Mouse (Mus musculus): Measurements from ENCODE around the gene A730046J19Rik. TPM values are rescaled to one million over a fixed set of nuclear protein-coding genes. Genes with fewer than 3 reads are reported as not detected.

Gene A730046J19Rik
- 0.69 and 0.79 TPM in 2 replicates for polyA plus RNA-seq (2014; fragmentation: Nextera tagmentation; extraction: Ambion mirVana)

DNA sequence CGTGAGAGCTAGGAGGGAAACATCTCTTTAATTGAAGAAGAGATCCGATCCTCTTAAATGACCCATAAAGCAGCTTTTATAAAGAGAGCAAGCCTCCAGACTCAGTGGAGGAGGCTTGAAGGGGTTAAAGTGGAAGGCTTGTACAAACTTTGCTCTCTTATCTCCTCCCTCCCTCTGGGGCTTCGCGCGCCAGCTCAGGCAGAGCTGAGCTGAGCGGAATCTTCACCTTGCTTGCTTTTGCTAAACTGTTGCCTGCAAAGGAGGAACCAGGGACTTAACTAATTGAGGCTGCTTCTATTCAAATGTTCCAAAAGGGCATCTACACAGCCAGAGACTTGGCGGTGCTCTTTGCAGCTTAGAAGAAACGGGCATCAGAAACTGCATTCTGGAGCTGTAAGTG, at the start of gene A730046J19Rik:
Gene A730046J19Rik, plus strand, starts transcription at position 173 of the 400 bp plus-strand sequence.
- no peak within 1 kb of the TSS for H3K27ac ChIP-seq (replicated peaks; ENCODE audit: low read depth, low read length)
- H3K9me3 ChIP-seq (ENCODE audit: control insufficient read depth, low read length): no peaks in the 10 kb centered on the region
- ATAC-seq (ENCODE audit: low read depth): no peak
- WGBS: 23% methylated on average over 8 of the region's 8 CpGs
- H3K4me3 ChIP-seq (ENCODE audit: low read depth, low read length): peak within 1 kb of the TSS; percentile 17; the same call in 1 of the 2 replicates
- H3K27me3 ChIP-seq (replicated peaks; ENCODE audit: control insufficient read depth, insufficient read depth, low read length): peaks cover 6% of the 10 kb centered on the region; the same call in 1 of the 2 replicates
- no peak within 1 kb of the TSS for H3K9ac ChIP-seq (ENCODE audit: low read depth, low read length)
- H3K4me1 ChIP-seq (ENCODE audit: control insufficient read depth, insufficient read depth, low read length): no peaks in the 10 kb centered on the region
- no peak for DNase-seq (ENCODE audit: low spot score)
- H3K36me3 ChIP-seq (ENCODE audit: control insufficient read depth, insufficient read depth, low read length): no peaks in the 10 kb centered on the region
- peak within 1 kb of the TSS; percentile 44 for H3K4me2 ChIP-seq (ENCODE audit: low read depth, low read length)

DNA sequence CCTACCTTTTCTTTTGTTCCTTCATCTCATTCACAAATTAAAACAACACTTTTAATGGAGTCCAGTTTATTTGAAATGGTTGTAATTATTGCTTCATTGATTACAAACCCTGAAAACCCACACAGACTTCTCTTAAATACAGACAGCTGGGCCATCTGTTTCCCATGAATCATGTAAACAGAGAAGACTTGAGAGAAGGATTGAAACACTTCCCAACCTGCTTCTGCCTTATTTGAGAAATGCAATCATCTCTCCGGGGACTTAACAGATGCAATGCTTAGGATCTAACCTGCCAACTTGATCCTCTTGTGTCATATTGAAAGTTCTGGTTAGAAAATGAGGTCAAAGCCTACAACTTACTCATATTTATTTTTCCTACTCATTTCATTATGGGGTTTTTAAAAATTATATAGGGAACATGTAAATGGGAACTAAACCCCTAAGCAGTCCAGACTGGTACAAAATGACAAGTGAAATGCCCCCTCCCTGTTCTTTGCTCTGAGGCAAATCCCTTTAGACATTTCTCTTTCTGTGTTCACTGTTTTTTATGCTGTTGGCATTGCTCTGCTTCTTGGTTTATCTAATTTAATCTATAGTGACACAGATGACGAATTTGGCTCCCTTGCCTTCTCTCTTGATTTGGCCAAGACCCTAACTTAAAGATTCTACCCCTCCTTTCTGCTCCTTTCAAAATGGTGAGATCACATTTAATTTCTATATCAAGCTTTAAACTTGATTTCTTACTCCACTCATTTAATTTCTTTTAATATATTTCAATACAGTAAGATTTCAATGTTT, 48.7 kb upstream of the A730046J19Rik start:
- WGBS: 36% methylated on average over 2 of the region's 2 CpGs
- Histone ChIP-seq H3K4me2 (ENCODE audit: low read depth, low read length) (no peak overlapping the region), H3K9ac (ENCODE audit: low read depth, low read length) (no peak overlapping the region), H3K9me3 (ENCODE audit: control insufficient read depth, low read length) (no peaks in the 10 kb centered on the region), H3K4me3 (ENCODE audit: low read depth, low read length) (no peak overlapping the region), H3K27ac (replicated peaks; ENCODE audit: low read depth, low read length) (no peak overlapping the region), H3K27me3 (replicated peaks; ENCODE audit: control insufficient read depth, insufficient read depth, low read length) (peaks cover 8% of the 10 kb centered on the region; the same call in 1 of the 2 replicates), H3K36me3 (ENCODE audit: control insufficient read depth, insufficient read depth, low read length) (no peaks in the 10 kb centered on the region), H3K4me1 (ENCODE audit: control insufficient read depth, insufficient read depth, low read length) (no peaks in the 10 kb centered on the region)
- DNase-seq (ENCODE audit: low spot score) (peak; percentile 87), ATAC-seq (ENCODE audit: low read depth) (peak; percentile 41; the same call in 1 of the 2 replicates)

DNA sequence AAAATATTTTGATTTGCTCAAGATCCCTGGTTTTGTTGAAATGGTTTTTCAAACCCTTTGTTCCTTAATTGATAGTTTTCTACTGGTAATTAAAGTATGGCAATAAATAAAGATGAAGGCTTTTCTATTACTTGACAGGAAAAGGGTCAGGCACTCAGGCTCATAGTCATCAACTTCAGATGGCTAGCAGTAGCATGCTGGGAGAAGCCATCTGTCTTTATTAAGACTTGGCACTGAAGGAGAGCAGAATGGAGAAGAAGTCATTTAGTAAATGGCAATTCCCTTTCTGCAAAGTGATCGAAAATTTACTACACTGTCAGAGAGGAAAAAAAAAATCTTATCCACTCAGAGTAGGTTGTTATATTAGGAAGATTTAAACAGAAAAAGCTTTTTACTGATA, 17.2 kb upstream of the A730046J19Rik start:
- no peaks in the 10 kb centered on the region for H3K9me3 ChIP-seq (ENCODE audit: control insufficient read depth, low read length)
- H3K27me3 ChIP-seq (replicated peaks; ENCODE audit: control insufficient read depth, insufficient read depth, low read length): no peaks in the 10 kb centered on the region; the same call in none of the 2 replicates
- DNase-seq (ENCODE audit: low spot score): no peak
- no peak overlapping the region for H3K4me3 ChIP-seq (ENCODE audit: low read depth, low read length)
- H3K4me1 ChIP-seq (ENCODE audit: control insufficient read depth, insufficient read depth, low read length): no peaks in the 10 kb centered on the region
- no peak overlapping the region for H3K27ac ChIP-seq (replicated peaks; ENCODE audit: low read depth, low read length)
- no peak overlapping the region for H3K4me2 ChIP-seq (ENCODE audit: low read depth, low read length)
- no peaks in the 10 kb centered on the region for H3K36me3 ChIP-seq (ENCODE audit: control insufficient read depth, insufficient read depth, low read length)
- 85% methylated on average over 1 of the region's 1 CpGs for WGBS
- ATAC-seq (ENCODE audit: low read depth): no peak
- no peak overlapping the region for H3K9ac ChIP-seq (ENCODE audit: low read depth, low read length)

DNA sequence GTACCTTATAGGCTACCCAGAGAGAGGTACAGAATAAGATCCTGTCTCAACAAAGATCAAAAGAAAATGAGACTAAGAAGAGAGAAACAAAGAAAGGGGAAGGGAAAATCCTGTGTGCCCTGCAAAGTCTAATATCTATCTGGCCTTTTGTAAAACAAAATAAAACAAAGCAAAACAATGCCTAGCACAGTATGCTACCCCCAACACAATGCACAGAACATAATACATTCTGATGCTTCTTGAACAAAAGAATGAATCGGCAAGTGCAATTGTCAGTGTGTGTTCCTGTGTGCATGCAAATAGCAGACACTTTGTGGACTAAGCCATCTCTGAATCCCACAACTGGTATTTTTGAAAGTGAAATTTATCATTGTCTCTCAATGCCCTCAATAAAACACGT, 3.5 kb upstream of the A730046J19Rik start:
- Histone ChIP-seq H3K27ac (replicated peaks; ENCODE audit: low read depth, low read length) (no peak overlapping the region), H3K4me3 (ENCODE audit: low read depth, low read length) (no peak overlapping the region), H3K4me1 (ENCODE audit: control insufficient read depth, insufficient read depth, low read length) (no peaks in the 10 kb centered on the region), H3K9me3 (ENCODE audit: control insufficient read depth, low read length) (no peaks in the 10 kb centered on the region), H3K9ac (ENCODE audit: low read depth, low read length) (no peak overlapping the region), H3K27me3 (replicated peaks; ENCODE audit: control insufficient read depth, insufficient read depth, low read length) (peaks cover 6% of the 10 kb centered on the region; the same call in 1 of the 2 replicates), H3K36me3 (ENCODE audit: control insufficient read depth, insufficient read depth, low read length) (no peaks in the 10 kb centered on the region), H3K4me2 (ENCODE audit: low read depth, low read length) (no peak overlapping the region)
- DNase-seq (ENCODE audit: low spot score): no peak
- no peak for ATAC-seq (ENCODE audit: low read depth)
- WGBS: 81% methylated on average over 2 of the region's 2 CpGs

DNA sequence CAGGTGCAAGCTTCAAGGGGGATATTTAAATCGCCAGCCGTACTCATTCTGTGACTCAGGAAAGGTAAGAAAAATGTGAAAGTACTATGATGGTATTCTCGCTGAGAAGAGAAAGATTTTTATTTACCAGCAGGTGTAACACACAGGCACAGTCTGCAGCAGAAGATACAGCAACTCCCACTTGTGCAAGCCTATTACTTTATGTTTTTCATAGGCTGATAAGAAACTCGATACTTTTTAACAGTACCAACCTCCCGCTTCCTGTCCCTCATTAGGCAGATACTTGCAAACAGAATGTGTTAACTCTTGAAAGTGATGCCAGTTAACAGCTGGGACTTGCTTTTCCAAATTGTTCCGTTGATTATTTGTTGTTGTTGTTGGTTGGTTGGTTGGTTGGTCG, 616 bp downstream of the A730046J19Rik start:
- no peak overlapping the region for H3K4me3 ChIP-seq (ENCODE audit: low read depth, low read length)
- peaks cover 6% of the 10 kb centered on the region; the same call in 1 of the 2 replicates for H3K27me3 ChIP-seq (replicated peaks; ENCODE audit: control insufficient read depth, insufficient read depth, low read length)
- no peak overlapping the region for H3K27ac ChIP-seq (replicated peaks; ENCODE audit: low read depth, low read length)
- 0 out of 2 replicates have a peak overlapping the region, but pooled peaks have one; percentile 44 for H3K4me2 ChIP-seq (ENCODE audit: low read depth, low read length)
- DNase-seq (ENCODE audit: low spot score) (no peak), ATAC-seq (ENCODE audit: low read depth) (no peak)
- H3K9ac ChIP-seq (ENCODE audit: low read depth, low read length): no peak overlapping the region
- H3K4me1 ChIP-seq (ENCODE audit: control insufficient read depth, insufficient read depth, low read length): no peaks in the 10 kb centered on the region
- no peaks in the 10 kb centered on the region for H3K36me3 ChIP-seq (ENCODE audit: control insufficient read depth, insufficient read depth, low read length)
- no peaks in the 10 kb centered on the region for H3K9me3 ChIP-seq (ENCODE audit: control insufficient read depth, low read length)
- 26% methylated on average over 7 of the region's 7 CpGs for WGBS

DNA sequence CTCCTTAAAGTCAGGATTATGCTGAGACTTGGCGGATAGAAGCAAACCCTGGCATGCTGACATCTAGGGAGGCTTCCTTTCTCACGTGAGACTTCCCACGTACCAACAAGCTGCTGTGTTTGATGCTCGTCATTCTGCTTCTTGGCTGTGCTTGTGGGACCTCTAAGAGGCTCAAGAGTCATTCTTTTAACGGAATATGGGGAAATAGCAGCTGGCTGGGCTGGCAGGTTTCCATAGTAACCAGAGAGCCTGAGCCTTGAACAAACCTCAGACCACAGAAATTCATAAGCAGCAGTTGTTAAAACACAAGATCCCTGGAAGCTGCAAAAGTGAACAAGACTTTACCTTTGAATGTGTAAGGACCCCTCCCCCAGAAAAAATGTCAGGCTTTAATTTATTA, 9.4 kb downstream of the A730046J19Rik start:
- Histone ChIP-seq H3K9ac (ENCODE audit: low read depth, low read length) (no peak overlapping the region), H3K27ac (replicated peaks; ENCODE audit: low read depth, low read length) (no peak overlapping the region), H3K4me3 (ENCODE audit: low read depth, low read length) (no peak overlapping the region), H3K27me3 (replicated peaks; ENCODE audit: control insufficient read depth, insufficient read depth, low read length) (no peaks in the 10 kb centered on the region), H3K4me1 (ENCODE audit: control insufficient read depth, insufficient read depth, low read length) (peaks cover 6% of the 10 kb centered on the region; the same call in 1 of the 2 replicates), H3K36me3 (ENCODE audit: control insufficient read depth, insufficient read depth, low read length) (no peaks in the 10 kb centered on the region), H3K9me3 (ENCODE audit: control insufficient read depth, low read length) (no peaks in the 10 kb centered on the region), H3K4me2 (ENCODE audit: low read depth, low read length) (no peak overlapping the region)
- peak; percentile 41; the same call in 1 of the 2 replicates for ATAC-seq (ENCODE audit: low read depth)
- peak; percentile 60 for DNase-seq (ENCODE audit: low spot score)
- 34% methylated on average over 5 of the region's 5 CpGs for WGBS

Other genes with a start within 250 kb of the A730046J19Rik start
- gene Dcx, start 220.4 kb upstream of the A730046J19Rik start, polyA plus RNA-seq (2014; fragmentation: Nextera tagmentation; extraction: Ambion mirVana): 22.9 and 27.3 TPM in 2 replicates
- gene Alg13, start 164.1 kb downstream of the A730046J19Rik start, polyA plus RNA-seq (2014; fragmentation: Nextera tagmentation; extraction: Ambion mirVana): 17.4 and 19.5 TPM in 2 replicates